ENCODE assay signal across 14 mouse cellular contexts in genomic region chr3:28441545-28441944, GRCm38 (mm10).
DNase-seq lines count a peak whose midpoint lies in the region; ATAC-seq and TF ChIP-seq lines count a peak whose summit lies in the region.
"Had no signal": no experiment of that assay in that cellular context is flagged by ENCODE, and none has a peak within 500 bp of the region (broad histone marks: within the 10 kb centered on the region; RNA-seq: fewer than 3 reads in every experiment).

No protein-coding gene starts in this region.

- H3K27me3 ChIP-seq in embryonic facial prominence, embryonic 14.5 days (replicated peaks; ENCODE audit: control insufficient read depth, insufficient read depth, low read length), result no peaks in the 10 kb centered on the region
- H3K27me3 ChIP-seq in embryonic facial prominence, embryonic 10.5 days (replicated peaks; ENCODE audit: low read depth, poor library complexity, severe bottlenecking), result no peaks in the 10 kb centered on the region
- no peaks in the 10 kb centered on the region for H3K27me3 ChIP-seq in hindbrain, postnatal 0 days (ENCODE audit: insufficient read depth, low read length)
- no peaks in the 10 kb centered on the region for H3K27me3 ChIP-seq in hindbrain, embryonic 11.5 days (ENCODE audit: control insufficient read depth, insufficient read depth, low read length)
- no peaks in the 10 kb centered on the region for H3K27me3 ChIP-seq in lung, postnatal 0 days (replicated peaks; ENCODE audit: insufficient read depth, low read length)
- H3K27me3 ChIP-seq in midbrain, embryonic 10.5 days (ENCODE audit: low read depth, poor library complexity, severe bottlenecking), result no peaks in the 10 kb centered on the region
- H3K27me3 ChIP-seq: embryonic facial prominence, embryonic 13.5 days; limb, embryonic 12.5 days had no signal

- no peak for TF ChIP-seq CTCF in hindbrain, postnatal 0 days (IDR thresholded peaks at IDR 0.05; ENCODE audit: low read depth)
- no peak for TF ChIP-seq CTCF in lung, postnatal 0 days (IDR thresholded peaks at IDR 0.05)

- no peak overlapping the region for H3K4me2 ChIP-seq in embryonic facial prominence, embryonic 14.5 days (ENCODE audit: low read depth, low read length)
- H3K4me2 ChIP-seq in hindbrain, postnatal 0 days (ENCODE audit: low read depth, low read length), result no peak overlapping the region
- no peak overlapping the region for H3K4me2 ChIP-seq in hindbrain, embryonic 11.5 days (replicated peaks; ENCODE audit: low read depth, low read length)
- no peak overlapping the region for H3K4me2 ChIP-seq in lung, postnatal 0 days (replicated peaks; ENCODE audit: low read depth, low read length)
- H3K4me2 ChIP-seq: embryonic facial prominence, embryonic 13.5 days; limb, embryonic 12.5 days had no signal

- no peak overlapping the region for H3K9ac ChIP-seq in embryonic facial prominence, embryonic 14.5 days (ENCODE audit: low read depth, low read length)
- no peak overlapping the region for H3K9ac ChIP-seq in hindbrain, postnatal 0 days (replicated peaks; ENCODE audit: low read length)
- H3K9ac ChIP-seq in hindbrain, embryonic 11.5 days (ENCODE audit: low read depth, low read length), result no peak overlapping the region
- H3K9ac ChIP-seq in lung, postnatal 0 days (replicated peaks; ENCODE audit: low read depth), result no peak overlapping the region
- H3K9ac ChIP-seq: embryonic facial prominence, embryonic 13.5 days; limb, embryonic 12.5 days had no signal

- H3K36me3 ChIP-seq in embryonic facial prominence, embryonic 14.5 days (ENCODE audit: control insufficient read depth, insufficient read depth, low read length), result no peaks in the 10 kb centered on the region
- no peaks in the 10 kb centered on the region for H3K36me3 ChIP-seq in embryonic facial prominence, embryonic 10.5 days (replicated peaks)
- no peaks in the 10 kb centered on the region for H3K36me3 ChIP-seq in hindbrain, postnatal 0 days (ENCODE audit: insufficient read depth, low read length)
- no peaks in the 10 kb centered on the region for H3K36me3 ChIP-seq in hindbrain, embryonic 11.5 days (ENCODE audit: control insufficient read depth, insufficient read depth, low read length)
- no peaks in the 10 kb centered on the region for H3K36me3 ChIP-seq in lung, postnatal 0 days (ENCODE audit: insufficient read depth, low read length)
- no peaks in the 10 kb centered on the region for H3K36me3 ChIP-seq in midbrain, embryonic 10.5 days
- H3K36me3 ChIP-seq: embryonic facial prominence, embryonic 13.5 days; limb, embryonic 12.5 days had no signal

- H3K4me1 ChIP-seq in embryonic facial prominence, embryonic 14.5 days (ENCODE audit: control insufficient read depth, insufficient read depth, low read length), result no peaks in the 10 kb centered on the region
- H3K4me1 ChIP-seq in embryonic facial prominence, embryonic 10.5 days, result no peaks in the 10 kb centered on the region
- peaks cover 8% of the 10 kb centered on the region; the same call in 1 of the 2 replicates for H3K4me1 ChIP-seq in hindbrain, postnatal 0 days (ENCODE audit: insufficient read depth, low read length)
- no peaks in the 10 kb centered on the region for H3K4me1 ChIP-seq in hindbrain, embryonic 11.5 days (replicated peaks; ENCODE audit: control insufficient read depth, insufficient read depth, low read length)
- H3K4me1 ChIP-seq in lung, postnatal 0 days (ENCODE audit: insufficient read depth, low read depth, low read length), result no peaks in the 10 kb centered on the region
- no peaks in the 10 kb centered on the region for H3K4me1 ChIP-seq in midbrain, embryonic 10.5 days
- H3K4me1 ChIP-seq: embryonic facial prominence, embryonic 13.5 days had no signal

- H3K9me3 ChIP-seq in embryonic facial prominence, embryonic 14.5 days (ENCODE audit: control insufficient read depth, low read length), result no peaks in the 10 kb centered on the region
- peaks cover 1% of the 10 kb centered on the region; the same call in 1 of the 2 replicates for H3K9me3 ChIP-seq in embryonic facial prominence, embryonic 10.5 days
- no peaks in the 10 kb centered on the region for H3K9me3 ChIP-seq in hindbrain, postnatal 0 days (ENCODE audit: low read length)
- no peaks in the 10 kb centered on the region for H3K9me3 ChIP-seq in hindbrain, embryonic 11.5 days (ENCODE audit: control insufficient read depth, low read length)
- H3K9me3 ChIP-seq in lung, postnatal 0 days (ENCODE audit: low read length), result no peaks in the 10 kb centered on the region
- no peaks in the 10 kb centered on the region for H3K9me3 ChIP-seq in midbrain, embryonic 10.5 days (replicated peaks)
- H3K9me3 ChIP-seq: embryonic facial prominence, embryonic 13.5 days; limb, embryonic 12.5 days had no signal

- no peak overlapping the region for H3K27ac ChIP-seq in embryonic facial prominence, embryonic 14.5 days (replicated peaks; ENCODE audit: low read depth, low read length)
- no peak overlapping the region for H3K27ac ChIP-seq in embryonic facial prominence, embryonic 10.5 days (replicated peaks)
- no peak overlapping the region for H3K27ac ChIP-seq in hindbrain, postnatal 0 days
- no peak overlapping the region for H3K27ac ChIP-seq in hindbrain, embryonic 11.5 days (ENCODE audit: low read depth, low read length)
- H3K27ac ChIP-seq in lung, postnatal 0 days (ENCODE audit: low read length), result no peak overlapping the region
- no peak overlapping the region for H3K27ac ChIP-seq in midbrain, embryonic 10.5 days (replicated peaks)
- H3K27ac ChIP-seq: embryonic facial prominence, embryonic 13.5 days; limb, embryonic 12.5 days had no signal

- no peak for ATAC-seq in embryonic facial prominence, embryonic 14.5 days (ENCODE audit: low read depth)
- no peak for ATAC-seq in hindbrain, postnatal 0 days
- no peak for ATAC-seq in hindbrain, embryonic 11.5 days (ENCODE audit: low FRiP score)
- no peak for ATAC-seq in lung, postnatal 0 days

- no peak for TF ChIP-seq EP300 in lung, postnatal 0 days (IDR thresholded peaks at IDR 0.05)

- DNase-seq in embryonic facial prominence, embryonic 14.5 days (ENCODE audit: low spot score), result peak; percentile 69
- no peak for DNase-seq in embryonic facial prominence, embryonic 10.5 days (ENCODE audit: low spot score)
- peak; percentile 27 for DNase-seq in hindbrain, postnatal 0 days (ENCODE audit: low spot score)
- DNase-seq in hindbrain, embryonic 11.5 days (ENCODE audit: low spot score), result no peak
- DNase-seq in lung, postnatal 0 days (ENCODE audit: low spot score), result peak; percentile 29
- no peak for DNase-seq in lung, postnatal 36 days
- peak; percentile 70 for DNase-seq in cerebellum, adult 9-11 months
- no peak for DNase-seq in midbrain, embryonic 10.5 days (ENCODE audit: low spot score)
- DNase-seq: gastrocnemius, postnatal 10 days; kidney, postnatal 36 days; lung, adult 18-20 months; thymus, postnatal 4 days had no signal

- no peak overlapping the region for H3K4me3 ChIP-seq in embryonic facial prominence, embryonic 14.5 days (ENCODE audit: low read depth, low read length)
- H3K4me3 ChIP-seq in embryonic facial prominence, embryonic 10.5 days, result no peak overlapping the region
- no peak overlapping the region for H3K4me3 ChIP-seq in hindbrain, postnatal 0 days (ENCODE audit: low read length)
- H3K4me3 ChIP-seq in hindbrain, embryonic 11.5 days (ENCODE audit: low read depth, low read length), result no peak overlapping the region
- H3K4me3 ChIP-seq in lung, postnatal 0 days (ENCODE audit: low read depth, low read length), result no peak overlapping the region
- no peak overlapping the region for H3K4me3 ChIP-seq in midbrain, embryonic 10.5 days
- H3K4me3 ChIP-seq: embryonic facial prominence, embryonic 13.5 days; limb, embryonic 12.5 days had no signal

- WGBS in embryonic facial prominence, embryonic 14.5 days, result 66% methylated on average over 4 of the region's 4 CpGs
- 89% methylated on average over 4 of the region's 4 CpGs for WGBS in embryonic facial prominence, embryonic 10.5 days
- WGBS in hindbrain, postnatal 0 days, result 47% methylated on average over 4 of the region's 4 CpGs
- 87% methylated on average over 4 of the region's 4 CpGs for WGBS in hindbrain, embryonic 11.5 days
- 60% methylated on average over 4 of the region's 4 CpGs for WGBS in lung, postnatal 0 days
- WGBS in midbrain, embryonic 10.5 days, result 85% methylated on average over 4 of the region's 4 CpGs

Comparison
In these comparisons a context has a peak if more than half of its experiments do, and no peak if none do; other contexts are left out.
1. DNase-seq: peak in embryonic facial prominence, embryonic 14.5 days (single experiment), hindbrain, postnatal 0 days (single experiment), lung, postnatal 0 days (single experiment) and cerebellum, adult 9-11 months (single experiment); none in embryonic facial prominence, embryonic 10.5 days (single experiment), hindbrain, embryonic 11.5 days (single experiment), lung, postnatal 36 days (single experiment) and midbrain, embryonic 10.5 days (single experiment).